Mouse (Mus musculus): ENCODE measurements around the gene Eps8l2. TPM values are rescaled to one million over a fixed set of nuclear protein-coding genes. Genes with fewer than 3 reads are reported as not detected.

Eps8l2 gene
- polyA plus RNA-seq, 1 experiment = 39.8 TPM

GRCm38 (mm10) chr7:141327469-141328372 lies 11.0 kb upstream of the Eps8l2 start, which contains the start of the genes Deaf1 and Tmem80:
Gene Deaf1 (minus strand): TSS chr7:141327690.
Gene Tmem80 (plus strand): TSS chr7:141327739.
- H3K9me3 ChIP-seq (replicated peaks; ENCODE audit: control insufficient read depth, insufficient read depth, low read length, poor library complexity, severe bottlenecking) = no peaks in the 10 kb centered on the region
- H3K4me3 ChIP-seq (ENCODE audit: low read depth, low read length) = peak within 1 kb of the TSS; percentile 89
- H3K27ac ChIP-seq (ENCODE audit: insufficient read depth, low read length) = no peak within 1 kb of the TSS
- H3K27me3 ChIP-seq (ENCODE audit: control insufficient read depth, insufficient read depth, low read length, poor library complexity, severe bottlenecking) = no peaks in the 10 kb centered on the region
- H3K4me1 ChIP-seq (ENCODE audit: control insufficient read depth, insufficient read depth, low read length) = peaks cover 7% of the 10 kb centered on the region
- peak; percentile 79 for TF ChIP-seq POLR2A (IDR thresholded peaks at IDR 0.05; ENCODE audit: insufficient read depth, low read length)
- peak; percentile 49; the same call in 1 of the 2 replicates for TF ChIP-seq EP300 (IDR thresholded peaks at IDR 0.05; ENCODE audit: insufficient read depth, low read depth, low read length)
- TF ChIP-seq CTCF (IDR thresholded peaks at IDR 0.05; ENCODE audit: low read depth, low read length) = no peak
- H3K36me3 ChIP-seq (ENCODE audit: control insufficient read depth, insufficient read depth, low read length, poor library complexity, severe bottlenecking) = 0 out of 2 replicates have a peak, but pooled peaks cover 5% of the 10 kb centered on the region
- H3K9ac ChIP-seq (ENCODE audit: low read depth, poor library complexity, severe bottlenecking) = peak within 1 kb of the TSS; percentile 92

GRCm38 (mm10) chr7:141328373-141328990 lies 10.2 kb upstream of the Eps8l2 start:
- Histone ChIP-seq H3K4me3 (ENCODE audit: low read depth, low read length) (peak overlapping the region; percentile 89), H3K9ac (ENCODE audit: low read depth, poor library complexity, severe bottlenecking) (peak overlapping the region; percentile 92), H3K27me3 (ENCODE audit: control insufficient read depth, insufficient read depth, low read length, poor library complexity, severe bottlenecking) (no peaks in the 10 kb centered on the region), H3K27ac (ENCODE audit: insufficient read depth, low read length) (no peak overlapping the region), H3K9me3 (replicated peaks; ENCODE audit: control insufficient read depth, insufficient read depth, low read length, poor library complexity, severe bottlenecking) (no peaks in the 10 kb centered on the region), H3K4me1 (ENCODE audit: control insufficient read depth, insufficient read depth, low read length) (peaks cover 7% of the 10 kb centered on the region), H3K36me3 (ENCODE audit: control insufficient read depth, insufficient read depth, low read length, poor library complexity, severe bottlenecking) (0 out of 2 replicates have a peak, but pooled peaks cover 5% of the 10 kb centered on the region)
- no peak for TF ChIP-seq POLR2A (IDR thresholded peaks at IDR 0.05; ENCODE audit: insufficient read depth, low read length)
- TF ChIP-seq EP300 (IDR thresholded peaks at IDR 0.05; ENCODE audit: insufficient read depth, low read depth, low read length) = no peak
- TF ChIP-seq CTCF (IDR thresholded peaks at IDR 0.05; ENCODE audit: low read depth, low read length) = no peak

GRCm38 (mm10) chr7:141330706-141331105 lies 8.0 kb upstream of the Eps8l2 start:
- 0 out of 2 replicates have a peak, but pooled peaks cover 3% of the 10 kb centered on the region for H3K36me3 ChIP-seq (ENCODE audit: control insufficient read depth, insufficient read depth, low read length, poor library complexity, severe bottlenecking)
- no peaks in the 10 kb centered on the region for H3K9me3 ChIP-seq (replicated peaks; ENCODE audit: control insufficient read depth, insufficient read depth, low read length, poor library complexity, severe bottlenecking)
- H3K4me1 ChIP-seq (ENCODE audit: control insufficient read depth, insufficient read depth, low read length) = peaks cover 7% of the 10 kb centered on the region
- no peak for TF ChIP-seq CTCF (IDR thresholded peaks at IDR 0.05; ENCODE audit: low read depth, low read length)
- no peak for TF ChIP-seq POLR2A (IDR thresholded peaks at IDR 0.05; ENCODE audit: insufficient read depth, low read length)
- no peak for TF ChIP-seq EP300 (IDR thresholded peaks at IDR 0.05; ENCODE audit: insufficient read depth, low read depth, low read length)
- no peak overlapping the region for H3K4me3 ChIP-seq (ENCODE audit: low read depth, low read length)
- no peak overlapping the region for H3K9ac ChIP-seq (ENCODE audit: low read depth, poor library complexity, severe bottlenecking)
- no peaks in the 10 kb centered on the region for H3K27me3 ChIP-seq (ENCODE audit: control insufficient read depth, insufficient read depth, low read length, poor library complexity, severe bottlenecking)
- no peak overlapping the region for H3K27ac ChIP-seq (ENCODE audit: insufficient read depth, low read length)

GRCm38 (mm10) chr7:141331990-141332389 lies 6.7 kb upstream of the Eps8l2 start:
- H3K27me3 ChIP-seq (ENCODE audit: control insufficient read depth, insufficient read depth, low read length, poor library complexity, severe bottlenecking) = no peaks in the 10 kb centered on the region
- H3K4me3 ChIP-seq (ENCODE audit: low read depth, low read length) = no peak overlapping the region
- no peaks in the 10 kb centered on the region for H3K36me3 ChIP-seq (ENCODE audit: control insufficient read depth, insufficient read depth, low read length, poor library complexity, severe bottlenecking)
- no peaks in the 10 kb centered on the region for H3K4me1 ChIP-seq (ENCODE audit: control insufficient read depth, insufficient read depth, low read length)
- TF ChIP-seq EP300 (IDR thresholded peaks at IDR 0.05; ENCODE audit: insufficient read depth, low read depth, low read length) (no peak), CTCF (IDR thresholded peaks at IDR 0.05; ENCODE audit: low read depth, low read length) (no peak), POLR2A (IDR thresholded peaks at IDR 0.05; ENCODE audit: insufficient read depth, low read length) (no peak)
- no peak overlapping the region for H3K27ac ChIP-seq (ENCODE audit: insufficient read depth, low read length)
- H3K9me3 ChIP-seq (replicated peaks; ENCODE audit: control insufficient read depth, insufficient read depth, low read length, poor library complexity, severe bottlenecking) = no peaks in the 10 kb centered on the region
- H3K9ac ChIP-seq (ENCODE audit: low read depth, poor library complexity, severe bottlenecking) = no peak overlapping the region

- Histone ChIP-seq H3K27ac (ENCODE audit: insufficient read depth, low read length) (no peak overlapping the region), H3K4me1 (ENCODE audit: control insufficient read depth, insufficient read depth, low read length) (peaks cover 7% of the 10 kb centered on the region), H3K9me3 (replicated peaks; ENCODE audit: control insufficient read depth, insufficient read depth, low read length, poor library complexity, severe bottlenecking) (no peaks in the 10 kb centered on the region), H3K27me3 (ENCODE audit: control insufficient read depth, insufficient read depth, low read length, poor library complexity, severe bottlenecking) (no peaks in the 10 kb centered on the region), H3K36me3 (ENCODE audit: control insufficient read depth, insufficient read depth, low read length, poor library complexity, severe bottlenecking) (no peaks in the 10 kb centered on the region), H3K4me3 (ENCODE audit: low read depth, low read length) (no peak overlapping the region), H3K9ac (ENCODE audit: low read depth, poor library complexity, severe bottlenecking) (no peak overlapping the region)
- TF ChIP-seq EP300 (IDR thresholded peaks at IDR 0.05; ENCODE audit: insufficient read depth, low read depth, low read length) = no peak
- TF ChIP-seq CTCF (IDR thresholded peaks at IDR 0.05; ENCODE audit: low read depth, low read length) = no peak
- TF ChIP-seq POLR2A (IDR thresholded peaks at IDR 0.05; ENCODE audit: insufficient read depth, low read length) = no peak
These were observed 3.6 kb upstream of the Eps8l2 start for GRCm38 (mm10) chr7:141335044-141335579.
